Mouse (Mus musculus) mouse embryonic stem cell (cell line): ENCODE data around the gene Mtss1l.

ENCODE experiments used
- in situ Hi-C, 2 experiments: fragments of 300-500 bp; cut with MboI; formaldehyde crosslinking; loops; 1 replicate in 1 of 2; 3 replicates in 1 of 2; pipeline ENCODE4 v1.14.3; 2019 to 2020; ENCODE audit warnings: low sequenced_read_pairs in 2 of 2, low pct_unique_long_range_greater_than_20kb in 1 of 2, mixed read lengths in 1 of 2; ENCODE audit not compliant: unreplicated experiment in 1 of 2

Gene Mtss1l

GRCm38 (mm10) chr8:110704103-110704502 is 17.2 kb upstream of the Mtss1l start:
- in situ Hi-C loops = no loop called here

GRCm38 (mm10) chr8:110705391-110706287 is 15.6 kb upstream of the Mtss1l start:
- in situ Hi-C loops = no loop called here

GRCm38 (mm10) chr8:110706288-110706870 is 14.9 kb upstream of the Mtss1l start:
- in situ Hi-C loops = no loop called here

- in situ Hi-C loops = no loop called here
Observed at GRCm38 (mm10) chr8:110708429-110708828, 12.8 kb upstream of the Mtss1l start.

- in situ Hi-C loops = no loop called here
Observed at GRCm38 (mm10) chr8:110710593-110710992, 10.7 kb upstream of the Mtss1l start.

GRCm38 (mm10) chr8:110711271-110711934 is 9.9 kb upstream of the Mtss1l start:
- in situ Hi-C loops = no loop called here

- in situ Hi-C loops = no loop called here
Observed at GRCm38 (mm10) chr8:110713073-110713472, 8.2 kb upstream of the Mtss1l start.

- in situ Hi-C loops = no loop called here
Observed at GRCm38 (mm10) chr8:110714827-110715519, 6.3 kb upstream of the Mtss1l start.

- in situ Hi-C loops = no loop called here
Observed at GRCm38 (mm10) chr8:110716075-110716474, 5.2 kb upstream of the Mtss1l start.

GRCm38 (mm10) chr8:110717131-110717530 is 4.1 kb upstream of the Mtss1l start:
- in situ Hi-C loops = no loop called here

- in situ Hi-C loops = no loop called here
Observed at GRCm38 (mm10) chr8:110718209-110718968, 2.9 kb upstream of the Mtss1l start.

GRCm38 (mm10) chr8:110718969-110719670 is 2.2 kb upstream of the Mtss1l start:
- in situ Hi-C loops = no loop called here

- in situ Hi-C loops = no loop called here
Observed at GRCm38 (mm10) chr8:110719898-110720653, 1.2 kb upstream of the Mtss1l start.

- in situ Hi-C loops = no loop called here
Observed at GRCm38 (mm10) chr8:110721606-110722413, 534 bp downstream of the Mtss1l start.

- in situ Hi-C loops = no loop called here
Observed at GRCm38 (mm10) chr8:110722414-110723011, 1.2 kb downstream of the Mtss1l start.

- in situ Hi-C loops = no loop called here
Observed at GRCm38 (mm10) chr8:110724493-110724892, 3.2 kb downstream of the Mtss1l start.
